Mouse (Mus musculus) hindbrain, embryonic 16.5 days (tissue): ENCODE results near the gene Clhc1. TPM values are rescaled to one million over a fixed set of nuclear protein-coding genes. Genes with fewer than 3 reads are reported as not detected.

Experiments
- ATAC-seq: fragments of 200-750 bp; cut with Nextera tagmentation; 2 replicates; pipeline ENCODE4 v1.8.0; 2017; ENCODE audit warnings: moderate TSS enrichment, moderate library complexity
- H3K27ac ChIP-seq: fragments of 300-500 bp; sonication (generic); 2 replicates; pipeline ENCODE4 v1.5.1; 2014; ENCODE audit warnings: low read depth, mild to moderate bottlenecking, control low read depth, low read length, moderate library complexity
- H3K27me3 ChIP-seq: fragments of 300-500 bp; sonication (generic); replicated peaks from 2 replicates; pipeline ENCODE4 v1.6.1; 2014; ENCODE audit warnings: low read length; ENCODE audit not compliant: control insufficient read depth, insufficient read depth
- H3K36me3 ChIP-seq: fragments of 300-500 bp; sonication (generic); 2 replicates; pipeline ENCODE4 v1.6.1; 2014; ENCODE audit warnings: mild to moderate bottlenecking, low read length, moderate library complexity, mixed read lengths; ENCODE audit not compliant: control insufficient read depth, insufficient read depth
- H3K4me1 ChIP-seq: fragments of 300-500 bp; sonication (generic); 2 replicates; pipeline ENCODE4 v1.6.1; 2014; ENCODE audit warnings: low read depth, low read length; ENCODE audit not compliant: control insufficient read depth, insufficient read depth
- H3K4me2 ChIP-seq: fragments of 300-500 bp; sonication (generic); 2 replicates; pipeline ENCODE4 v1.6.1; 2014; ENCODE audit warnings: mild to moderate bottlenecking, low read length, control low read depth, moderate library complexity
- H3K4me3 ChIP-seq: fragments of 300-500 bp; sonication (generic); 2 replicates; pipeline ENCODE4 v1.5.1; 2014; ENCODE audit warnings: mild to moderate bottlenecking, low read length, control low read depth, moderate library complexity
- H3K9ac ChIP-seq: fragments of 300-500 bp; sonication (generic); 2 replicates; pipeline ENCODE4 v1.6.1; 2014; ENCODE audit warnings: low read depth, mild to moderate bottlenecking, control low read depth, low read length, moderate library complexity
- H3K9me3 ChIP-seq: fragments of 300-500 bp; sonication (generic); 2 replicates; pipeline ENCODE4 v1.6.1; 2014; ENCODE audit warnings: mild to moderate bottlenecking, low read length, moderate library complexity; ENCODE audit not compliant: control insufficient read depth
- WGBS: fragments of 180-500 bp; shearing (Covaris S2); extraction: QIAGEN DNeasy Blood & Tissue Kit; methylation state at CpG from one replicate; pipeline ENCODE4 v1.1.7; 2014; 5-methylcytosine and 5-hydroxymethylcytosine counted together
- polyA plus RNA-seq: library from polyadenylated mRNA; unstranded; fragments of >200 nt; fragmentation: Nextera tagmentation; extraction: Ambion mirVana; gene quantifications from 2 replicates; pipeline ENCODE4 v1.2.1, GENCODE M21; 2015

The Clhc1 gene
- polyA plus RNA-seq, 1 experiment from 2014 or later, result 0.08 TPM

DNA sequence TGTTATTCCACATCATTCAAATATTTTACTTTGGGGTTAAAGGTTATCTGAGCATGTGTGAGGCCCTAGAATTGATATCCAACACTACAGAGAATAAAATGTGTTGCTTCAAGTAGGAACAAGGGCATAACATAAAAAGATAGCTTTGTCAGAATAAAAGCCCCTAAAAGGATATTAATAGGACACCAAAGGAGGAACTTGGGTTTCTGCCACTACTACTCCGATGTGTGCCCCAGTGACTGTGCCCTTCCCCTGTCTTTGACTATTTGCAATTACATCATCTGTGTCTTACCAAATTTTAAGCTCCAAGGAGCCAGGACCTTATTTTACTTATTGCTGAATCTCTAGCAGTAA, 1.7 kb downstream of the Clhc1 start:
- Histone ChIP-seq H3K27me3 (no peaks in the 10 kb centered on the region), H3K9me3 (no peaks in the 10 kb centered on the region), H3K36me3 (peaks cover 3% of the 10 kb centered on the region), H3K4me1 (peaks cover 13% of the 10 kb centered on the region), H3K4me3 (no peak overlapping the region), H3K27ac (no peak overlapping the region), H3K9ac (no peak overlapping the region), H3K4me2 (no peak overlapping the region)
- 84% methylated on average over 1 of the region's 1 CpGs for WGBS
- ATAC-seq, result no peak

DNA sequence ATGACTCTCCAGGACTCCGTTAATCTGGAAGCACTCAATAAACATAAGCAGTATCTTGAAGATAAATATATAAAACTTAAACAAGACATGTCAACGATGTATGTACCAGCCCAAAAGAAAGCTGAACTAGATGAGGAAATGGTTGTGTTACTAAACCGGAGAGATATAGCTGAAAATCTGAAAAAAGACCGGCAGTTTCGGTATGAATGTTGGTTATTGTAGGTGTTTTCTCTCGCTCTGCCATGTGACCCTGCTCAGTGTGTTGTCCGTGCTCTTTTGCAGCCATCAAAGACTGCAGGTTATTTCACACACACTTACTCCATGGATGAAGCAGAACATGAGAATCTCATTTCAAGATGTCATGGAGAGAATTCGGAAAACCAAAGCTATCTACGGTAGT, 12.7 kb downstream of the Clhc1 start:
- Histone ChIP-seq H3K4me2 (no peak overlapping the region), H3K9ac (no peak overlapping the region), H3K4me3 (no peak overlapping the region), H3K27me3 (no peaks in the 10 kb centered on the region), H3K4me1 (no peaks in the 10 kb centered on the region), H3K9me3 (no peaks in the 10 kb centered on the region), H3K27ac (no peak overlapping the region), H3K36me3 (no peaks in the 10 kb centered on the region)
- ATAC-seq, result no peak
- 90% methylated on average over 9 of the region's 9 CpGs for WGBS

DNA sequence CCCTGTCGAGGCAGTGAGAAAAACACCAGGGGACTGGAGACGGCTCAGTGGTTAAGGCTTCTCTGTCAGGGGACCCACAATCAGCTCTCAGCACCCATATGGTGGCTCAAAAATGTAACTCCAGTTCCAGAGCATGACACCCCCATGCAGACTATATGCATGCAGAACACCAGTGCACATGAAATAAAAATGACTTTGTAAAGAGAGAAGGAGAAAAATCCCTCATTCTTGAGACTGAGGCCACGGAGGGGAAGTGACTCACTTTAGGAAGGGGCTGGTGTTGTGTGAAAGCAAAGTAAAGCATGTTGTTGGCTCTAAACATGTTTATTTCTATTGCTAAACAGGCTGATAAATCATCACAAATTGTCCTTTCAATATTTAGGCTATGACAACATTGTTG, 13.2 kb downstream of the Clhc1 start:
- H3K4me2 ChIP-seq, result no peak overlapping the region
- no peak overlapping the region for H3K27ac ChIP-seq
- H3K4me1 ChIP-seq, result no peaks in the 10 kb centered on the region
- H3K9ac ChIP-seq, result no peak overlapping the region
- H3K9me3 ChIP-seq, result no peaks in the 10 kb centered on the region
- H3K27me3 ChIP-seq, result no peaks in the 10 kb centered on the region
- no peak for ATAC-seq
- no peaks in the 10 kb centered on the region for H3K36me3 ChIP-seq
- 92% methylated on average over 3 of the region's 3 CpGs for WGBS
- no peak overlapping the region for H3K4me3 ChIP-seq

DNA sequence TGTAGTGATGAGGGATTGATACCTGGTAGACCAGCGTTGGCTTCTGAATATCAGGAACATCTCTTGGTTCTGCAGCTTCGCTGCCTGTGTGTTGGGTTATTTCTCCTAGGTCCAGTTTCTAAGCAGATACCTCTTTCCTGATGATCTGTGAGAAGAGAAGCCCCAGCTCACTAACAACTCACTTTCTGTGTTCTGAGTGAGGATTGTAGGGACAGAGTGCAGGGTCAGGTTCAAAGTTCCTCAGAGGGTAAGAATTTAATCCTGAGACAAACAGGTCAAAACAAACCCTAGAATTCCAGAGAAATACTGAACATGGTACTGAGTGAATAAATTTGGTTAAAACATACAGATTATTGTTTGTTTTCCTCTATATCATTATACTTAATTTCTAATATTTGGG, 15.7 kb downstream of the Clhc1 start:
- no peak overlapping the region for H3K4me2 ChIP-seq
- ATAC-seq, result no peak
- H3K9me3 ChIP-seq, result no peaks in the 10 kb centered on the region
- no peak overlapping the region for H3K4me3 ChIP-seq
- H3K4me1 ChIP-seq, result no peaks in the 10 kb centered on the region
- H3K27ac ChIP-seq, result no peak overlapping the region
- H3K27me3 ChIP-seq, result no peaks in the 10 kb centered on the region
- H3K36me3 ChIP-seq, result no peaks in the 10 kb centered on the region
- WGBS, result 87% methylated on average over 2 of the region's 2 CpGs
- H3K9ac ChIP-seq, result no peak overlapping the region

DNA sequence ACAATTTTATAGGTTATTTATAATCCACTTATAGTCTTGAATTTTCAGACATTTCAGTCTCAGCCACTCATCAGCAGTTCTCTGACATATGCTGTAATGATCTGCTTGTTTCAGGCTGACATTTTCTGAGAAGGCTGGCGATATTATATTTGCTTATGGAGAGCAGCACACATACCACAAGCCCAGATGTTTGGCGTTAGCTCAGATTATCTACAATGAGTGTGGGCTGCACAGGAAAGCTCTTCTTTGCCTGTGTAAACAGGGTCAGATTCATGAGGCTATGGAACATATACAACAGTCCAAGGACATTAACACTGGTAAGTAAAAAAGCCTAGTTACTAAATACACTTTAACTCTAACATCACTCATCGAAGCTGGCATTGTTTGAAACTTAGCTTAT, 23.8 kb downstream of the Clhc1 start:
- Histone ChIP-seq H3K9ac (no peak overlapping the region), H3K9me3 (no peaks in the 10 kb centered on the region), H3K27me3 (no peaks in the 10 kb centered on the region), H3K4me1 (no peaks in the 10 kb centered on the region), H3K36me3 (no peaks in the 10 kb centered on the region), H3K4me2 (no peak overlapping the region), H3K4me3 (no peak overlapping the region), H3K27ac (no peak overlapping the region)
- WGBS, result 85% methylated on average over 3 of the region's 3 CpGs
- no peak for ATAC-seq

DNA sequence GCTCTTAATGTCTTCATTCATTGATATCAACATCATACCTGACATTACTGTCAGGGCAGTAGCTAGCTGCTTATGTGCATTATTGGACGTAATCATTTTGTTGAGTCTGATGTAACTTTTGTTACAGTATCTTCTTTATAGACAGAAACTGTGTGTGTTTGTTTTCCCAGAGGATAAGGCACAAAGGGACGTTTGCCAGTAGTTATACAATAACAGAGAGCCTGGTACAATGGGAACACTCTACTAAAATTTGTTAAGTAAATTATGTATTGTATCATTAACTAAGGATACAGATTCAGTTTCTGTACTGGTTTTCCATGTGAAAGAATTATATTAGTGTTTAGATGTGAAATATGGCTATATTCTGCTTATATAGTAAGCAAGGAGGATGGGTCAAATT, 24.9 kb downstream of the Clhc1 start:
- ATAC-seq, result no peak
- H3K9ac ChIP-seq, result no peak overlapping the region
- no peak overlapping the region for H3K4me2 ChIP-seq
- 80% methylated on average over 2 of the region's 2 CpGs for WGBS
- H3K27ac ChIP-seq, result no peak overlapping the region
- no peak overlapping the region for H3K4me3 ChIP-seq
- no peaks in the 10 kb centered on the region for H3K27me3 ChIP-seq
- H3K9me3 ChIP-seq, result no peaks in the 10 kb centered on the region
- H3K4me1 ChIP-seq, result no peaks in the 10 kb centered on the region
- H3K36me3 ChIP-seq, result no peaks in the 10 kb centered on the region

DNA sequence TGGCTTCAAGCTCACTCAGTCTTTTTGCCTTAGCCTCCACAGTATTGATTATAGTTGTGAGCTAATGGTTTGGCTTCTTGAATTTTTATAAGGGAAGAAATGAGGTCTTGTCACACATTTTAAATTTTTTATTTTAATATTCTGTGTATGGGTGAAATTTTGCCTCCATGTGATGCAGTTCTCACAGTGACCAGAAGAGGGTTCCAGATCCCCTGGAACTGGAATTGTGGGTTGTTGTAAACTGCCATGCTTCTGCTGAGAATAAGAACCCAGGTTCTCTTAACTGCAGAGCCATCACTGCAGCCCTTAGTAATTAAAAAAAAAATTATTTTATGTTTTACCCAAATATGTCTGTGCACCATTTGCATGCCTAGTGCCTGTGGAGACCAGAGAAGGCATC, 31.9 kb downstream of the Clhc1 start:
- Histone ChIP-seq H3K27me3 (no peaks in the 10 kb centered on the region), H3K9ac (no peak overlapping the region), H3K4me3 (no peak overlapping the region), H3K9me3 (no peaks in the 10 kb centered on the region), H3K4me2 (no peak overlapping the region), H3K36me3 (no peaks in the 10 kb centered on the region), H3K4me1 (no peaks in the 10 kb centered on the region), H3K27ac (no peak overlapping the region)
- ATAC-seq, result no peak

DNA sequence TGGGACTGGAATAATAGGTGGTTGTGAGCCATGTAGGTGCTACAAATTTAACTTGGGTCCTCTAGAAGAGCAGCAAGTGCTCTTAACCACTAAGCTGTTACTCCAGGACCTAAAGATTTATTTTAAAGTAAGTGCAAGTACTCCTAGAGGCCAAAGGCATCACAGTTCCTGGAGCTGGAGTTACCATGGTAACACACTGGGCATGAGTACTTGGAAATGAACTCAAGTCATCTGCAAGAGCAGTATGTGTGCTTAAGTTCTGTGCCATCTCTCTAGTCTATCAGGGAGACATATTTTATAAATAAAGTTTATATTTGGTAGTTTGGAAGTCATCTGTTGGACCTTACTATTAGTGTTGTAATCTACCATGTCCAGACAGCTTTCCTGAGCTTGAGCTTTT, 47.5 kb downstream of the Clhc1 start:
- no peak overlapping the region for H3K27ac ChIP-seq
- H3K4me3 ChIP-seq, result no peak overlapping the region
- H3K4me1 ChIP-seq, result no peaks in the 10 kb centered on the region
- no peaks in the 10 kb centered on the region for H3K36me3 ChIP-seq
- H3K27me3 ChIP-seq, result no peaks in the 10 kb centered on the region
- H3K9me3 ChIP-seq, result no peaks in the 10 kb centered on the region
- H3K4me2 ChIP-seq, result no peak overlapping the region
- H3K9ac ChIP-seq, result no peak overlapping the region
- no peak for ATAC-seq

DNA sequence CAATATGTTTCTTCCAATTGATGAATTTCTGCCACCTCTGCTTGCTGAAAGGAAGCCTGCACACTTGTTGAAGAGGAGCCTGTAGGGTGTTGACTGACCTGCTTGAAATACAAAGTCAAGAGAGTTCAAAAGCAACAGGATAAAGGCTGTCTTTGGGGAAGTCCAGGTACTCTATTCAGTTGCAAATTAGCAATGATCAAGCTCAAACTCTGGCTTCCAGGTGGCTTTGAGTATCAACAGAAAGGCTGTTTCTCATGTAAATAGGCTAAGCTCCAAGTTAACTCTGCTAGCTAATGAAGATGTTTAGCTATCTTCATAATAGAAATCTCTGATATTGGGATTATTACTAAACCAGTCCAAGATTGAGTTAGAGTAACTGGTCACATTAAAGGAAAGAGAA, 49.4 kb downstream of the Clhc1 start:
- H3K4me2 ChIP-seq, result no peak overlapping the region
- H3K36me3 ChIP-seq, result no peaks in the 10 kb centered on the region
- no peaks in the 10 kb centered on the region for H3K4me1 ChIP-seq
- H3K27ac ChIP-seq, result no peak overlapping the region
- no peak overlapping the region for H3K9ac ChIP-seq
- no peaks in the 10 kb centered on the region for H3K27me3 ChIP-seq
- no peaks in the 10 kb centered on the region for H3K9me3 ChIP-seq
- no peak for ATAC-seq
- H3K4me3 ChIP-seq, result no peak overlapping the region

DNA sequence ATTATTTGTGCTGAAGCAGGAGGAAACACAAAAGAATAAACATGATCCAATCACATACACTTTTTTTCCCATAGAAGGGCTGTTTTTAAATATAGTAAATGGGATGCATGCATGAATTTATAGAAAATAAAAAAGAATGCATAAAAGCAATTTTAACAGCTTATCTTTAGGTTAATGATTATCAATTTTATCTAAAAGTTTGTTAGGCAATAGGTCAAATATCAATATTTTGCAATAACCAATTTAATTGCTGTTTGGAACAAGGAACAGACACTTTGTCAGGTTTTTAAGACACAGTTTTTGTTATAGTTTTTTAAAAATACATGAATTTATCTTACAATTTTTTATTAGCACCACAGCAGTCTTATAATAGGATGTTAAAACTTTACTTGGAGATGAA, 51.2 kb downstream of the Clhc1 start:
- ATAC-seq, result no peak
- no peaks in the 10 kb centered on the region for H3K27me3 ChIP-seq
- H3K9me3 ChIP-seq, result no peaks in the 10 kb centered on the region
- H3K9ac ChIP-seq, result no peak overlapping the region
- no peak overlapping the region for H3K4me3 ChIP-seq
- no peak overlapping the region for H3K27ac ChIP-seq
- no peaks in the 10 kb centered on the region for H3K4me1 ChIP-seq
- no peak overlapping the region for H3K4me2 ChIP-seq
- no peaks in the 10 kb centered on the region for H3K36me3 ChIP-seq
